Mouse (Mus musculus) kidney, postnatal 4 days (tissue): ENCODE data around the gene Vat1l.

Experiments
- DNase-seq, 2 experiments: peaks; one replicate each; pipeline ENCODE4 v3.0.0; 2021; ENCODE audit warnings: mixed read lengths in 2 of 2

Gene Vat1l

DNA sequence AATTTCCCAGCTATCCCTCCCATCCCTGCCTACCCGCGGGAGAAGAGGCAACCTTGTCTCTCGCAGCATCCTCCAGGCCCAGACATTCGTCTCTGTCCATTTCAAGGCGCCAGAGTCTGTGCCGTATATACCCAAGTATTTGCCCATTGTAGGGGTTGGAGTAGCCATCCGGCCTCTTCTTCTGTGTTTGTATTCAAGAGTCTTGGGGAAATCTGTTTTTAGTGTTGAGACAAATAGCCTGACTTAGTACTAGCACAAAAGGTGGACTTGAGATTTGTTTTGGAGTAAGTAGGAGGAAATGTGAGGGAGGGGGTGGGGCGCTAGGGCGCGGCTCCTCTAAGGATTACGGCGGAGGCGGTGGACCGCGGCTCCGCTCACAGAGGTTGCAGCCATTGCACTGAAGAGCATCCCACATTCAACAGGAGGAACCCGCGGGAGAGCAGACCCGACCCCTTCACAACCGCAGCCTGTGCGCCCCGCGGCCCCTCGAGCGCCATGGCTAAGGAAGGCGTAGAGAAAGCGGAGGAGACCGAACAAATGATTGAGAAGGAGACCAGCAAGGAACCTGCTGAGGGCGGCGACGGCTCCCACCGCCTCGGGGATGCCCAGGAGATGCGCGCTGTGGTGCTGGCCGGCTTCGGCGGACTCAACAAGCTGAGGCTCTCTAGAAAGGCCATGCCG, at the start of gene Vat1l:
Gene Vat1l (plus strand): TSS at position 392 of the 681 bp plus-strand sequence.
- peak; percentile 40 to 46 for DNase-seq

- no peak for DNase-seq
Observed at GRCm38 (mm10) chr8:114158586-114158985, 46.8 kb upstream of the Vat1l start.

DNA sequence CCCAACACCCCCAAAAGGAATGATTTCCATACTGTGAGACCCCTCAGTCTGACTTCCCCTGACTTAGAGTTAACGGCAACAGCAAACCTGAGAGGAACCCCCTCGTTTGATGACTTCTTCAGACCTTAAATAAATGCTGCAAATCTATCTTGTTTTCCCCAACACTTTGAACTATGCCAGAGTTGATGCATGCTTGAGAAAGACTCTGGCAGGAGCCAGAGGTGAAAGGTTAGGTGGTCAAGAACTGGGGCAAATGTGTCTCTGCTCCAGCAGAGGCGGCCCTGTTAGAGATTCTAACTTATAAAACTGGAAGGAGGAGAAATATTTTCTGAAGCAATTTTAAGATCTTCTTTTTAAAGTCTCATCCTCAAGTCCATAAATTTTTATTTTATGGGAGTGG, 45.7 kb upstream of the Vat1l start:
- no peak for DNase-seq

- DNase-seq, result no peak
Observed at GRCm38 (mm10) chr8:114163871-114164270, 41.5 kb upstream of the Vat1l start.

DNA sequence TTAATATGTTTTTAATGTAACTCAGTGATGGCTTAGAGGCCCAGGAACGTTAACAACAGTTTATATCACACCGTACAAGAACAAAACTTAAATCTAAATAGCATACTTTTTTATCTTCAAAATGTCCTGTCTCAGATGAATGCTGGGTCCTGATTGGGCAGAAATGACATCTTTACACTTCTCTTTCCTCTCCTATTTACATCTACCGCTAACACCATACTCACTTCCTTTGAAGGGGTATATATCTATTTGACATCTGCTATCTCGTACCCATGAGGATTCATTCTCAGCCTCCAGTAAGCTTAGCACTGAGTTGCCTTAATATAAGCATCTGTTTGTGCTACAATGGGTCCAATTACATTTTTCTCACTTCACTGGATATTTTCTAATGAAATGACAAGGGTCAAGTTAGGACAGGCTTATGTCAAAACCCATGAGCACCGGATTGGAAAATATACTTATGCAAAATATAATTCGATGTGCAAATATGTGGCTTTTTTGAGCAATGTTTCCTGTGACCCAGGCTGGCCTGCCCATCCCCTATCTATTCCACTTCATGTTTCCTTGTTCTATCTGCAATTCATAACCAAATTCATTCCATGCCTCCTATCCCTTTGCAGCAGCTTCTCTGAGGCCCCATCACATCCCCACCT, 40.8 kb upstream of the Vat1l start:
- DNase-seq, result no peak

DNA sequence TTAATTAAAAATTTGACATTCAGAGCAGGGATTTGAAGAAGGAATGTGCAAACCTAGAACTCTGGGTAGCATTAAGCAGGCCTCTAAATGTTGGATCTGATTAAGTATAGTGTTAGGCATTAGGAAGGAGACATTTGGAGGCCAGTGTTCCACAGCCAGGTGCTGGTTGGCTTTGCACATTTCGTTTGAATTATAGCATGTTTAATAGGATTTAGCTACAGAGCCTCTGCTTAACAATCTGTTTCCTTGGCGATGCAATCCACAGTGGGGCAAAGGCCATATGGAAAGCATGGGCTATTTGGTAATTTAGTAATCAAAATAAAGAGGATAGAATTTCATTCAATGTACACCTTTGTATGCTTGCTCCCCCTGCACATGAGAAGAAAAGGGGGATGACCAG, 39.7 kb upstream of the Vat1l start:
- DNase-seq, result no peak

- DNase-seq, result peak in 1 of 2 experiments; percentile 4
Observed at GRCm38 (mm10) chr8:114176721-114177120, 28.7 kb upstream of the Vat1l start.

GRCm38 (mm10) chr8:114193334-114193733, 12.1 kb upstream of the Vat1l start:
- DNase-seq, result no peak

DNA sequence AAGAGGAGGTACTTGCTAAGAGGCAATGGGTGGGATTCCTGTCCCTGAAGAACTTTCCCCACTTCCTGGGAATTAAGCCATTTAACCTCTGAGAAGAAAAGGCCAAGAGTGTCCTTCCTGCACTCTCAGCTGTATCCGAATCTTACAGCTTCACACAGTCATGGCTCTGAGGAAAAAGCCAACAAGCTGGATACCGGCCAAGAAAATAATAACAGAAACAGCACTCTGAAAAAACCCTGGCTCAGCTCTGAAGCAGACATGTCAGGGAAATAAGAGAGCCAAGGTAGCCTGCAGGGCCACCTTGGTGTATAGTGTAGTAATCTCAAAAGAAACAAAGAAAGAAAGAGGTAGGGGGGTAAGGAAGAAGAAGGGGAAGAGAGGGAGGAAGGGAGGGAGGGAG, 6.4 kb upstream of the Vat1l start:
- DNase-seq, result no peak

- DNase-seq, result no peak
Observed at GRCm38 (mm10) chr8:114206421-114206983, 1.1 kb downstream of the Vat1l start.

GRCm38 (mm10) chr8:114207026-114207425, 1.6 kb downstream of the Vat1l start:
- no peak for DNase-seq

GRCm38 (mm10) chr8:114220779-114221178, 15.4 kb downstream of the Vat1l start:
- DNase-seq, result no peak

DNA sequence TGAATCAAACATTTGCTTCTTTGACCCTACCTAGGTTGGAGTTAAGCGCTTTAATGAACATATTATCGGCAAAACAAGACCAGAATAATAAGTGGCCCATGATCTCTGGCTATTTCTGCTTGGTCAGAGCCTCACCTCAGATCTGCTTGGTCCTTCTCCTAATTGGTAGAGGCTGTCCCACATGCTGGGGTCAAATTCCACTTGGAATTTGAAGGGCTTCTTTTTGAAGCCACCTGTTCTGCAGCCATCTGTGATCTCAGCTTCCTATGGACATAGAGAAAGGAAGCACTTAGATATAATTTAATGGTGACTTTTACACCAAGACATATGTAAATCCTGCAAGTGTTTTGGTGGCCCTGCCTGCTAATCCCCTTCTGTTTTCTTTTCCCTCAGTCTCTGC, 16.6 kb downstream of the Vat1l start:
- no peak for DNase-seq

GRCm38 (mm10) chr8:114224001-114224400, 18.6 kb downstream of the Vat1l start:
- DNase-seq, result no peak

GRCm38 (mm10) chr8:114251321-114252065, 46.1 kb downstream of the Vat1l start:
- DNase-seq, result no peak

DNA sequence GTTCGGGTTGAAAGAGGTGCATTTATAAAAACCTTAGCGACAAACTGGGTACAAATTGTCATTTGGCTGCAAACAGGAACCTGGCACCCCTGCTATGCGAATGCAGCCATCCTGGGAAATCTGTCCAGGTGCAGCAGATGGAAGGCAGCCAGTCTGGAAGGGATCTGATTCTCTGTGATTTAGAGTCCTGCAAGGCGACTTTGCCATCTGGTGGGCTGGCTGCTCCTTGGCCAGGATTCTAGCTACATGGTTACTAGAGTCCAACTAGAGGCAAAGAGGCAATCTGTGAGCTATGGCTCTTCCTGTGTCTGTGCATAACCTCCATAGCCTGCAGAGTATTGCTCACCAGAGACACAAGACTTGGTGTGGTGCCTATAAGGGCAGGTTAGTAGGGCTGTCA, 53.3 kb downstream of the Vat1l start:
- DNase-seq, result no peak

DNA sequence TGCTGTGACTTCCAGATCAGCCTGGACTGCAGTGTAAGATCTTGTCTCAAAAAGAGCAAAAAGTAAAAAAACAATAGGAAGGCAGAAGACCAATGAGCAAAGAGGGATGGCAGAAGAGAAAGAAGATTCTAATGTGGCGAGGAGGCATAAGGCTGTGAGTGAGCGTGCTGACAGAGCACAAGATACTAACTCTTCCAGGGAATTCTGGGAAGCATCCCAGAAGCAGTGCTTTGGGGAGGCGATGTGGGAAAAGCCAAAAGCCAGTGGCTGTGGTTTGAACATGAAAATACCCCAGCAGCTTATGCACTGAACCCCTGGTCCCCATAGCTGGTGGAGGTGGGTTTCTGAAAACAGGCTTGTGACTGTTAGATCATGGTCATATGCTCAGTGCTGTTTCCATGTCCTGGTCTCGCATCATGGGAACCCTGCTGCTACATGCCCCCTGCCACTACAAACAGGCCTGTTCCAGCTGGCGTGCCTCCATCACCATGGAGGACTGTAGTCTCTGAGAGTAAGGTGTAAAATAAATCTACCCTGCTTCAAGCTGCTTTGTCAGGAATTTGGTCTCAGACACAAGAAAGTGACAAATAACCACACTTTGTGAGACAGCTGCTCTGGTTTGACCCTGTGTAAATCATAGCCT, 54.4 kb downstream of the Vat1l start:
- DNase-seq, result peak; percentile 3 to 4

GRCm38 (mm10) chr8:114262331-114262730, 56.9 kb downstream of the Vat1l start:
- DNase-seq, result no peak

DNA sequence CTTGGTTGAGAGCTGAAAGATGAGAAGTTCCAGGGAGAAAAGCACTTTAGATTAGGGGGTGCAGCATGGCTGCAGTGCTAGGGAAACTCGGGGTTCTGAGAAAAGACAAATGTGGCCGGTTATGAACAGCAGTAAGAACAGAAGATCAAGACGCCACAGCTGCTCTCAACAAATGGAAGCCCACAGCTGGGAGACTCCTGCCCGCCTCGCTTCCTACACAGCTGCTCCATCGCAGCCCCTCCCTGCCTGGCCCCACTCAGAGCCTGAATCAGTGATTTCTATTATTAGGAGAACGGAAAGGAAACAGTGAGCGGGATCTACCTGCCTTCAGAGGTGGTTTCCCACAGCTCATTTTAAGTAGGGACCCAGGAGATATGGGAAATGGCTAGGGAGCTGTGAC, 69.1 kb downstream of the Vat1l start:
- DNase-seq, result no peak

DNA sequence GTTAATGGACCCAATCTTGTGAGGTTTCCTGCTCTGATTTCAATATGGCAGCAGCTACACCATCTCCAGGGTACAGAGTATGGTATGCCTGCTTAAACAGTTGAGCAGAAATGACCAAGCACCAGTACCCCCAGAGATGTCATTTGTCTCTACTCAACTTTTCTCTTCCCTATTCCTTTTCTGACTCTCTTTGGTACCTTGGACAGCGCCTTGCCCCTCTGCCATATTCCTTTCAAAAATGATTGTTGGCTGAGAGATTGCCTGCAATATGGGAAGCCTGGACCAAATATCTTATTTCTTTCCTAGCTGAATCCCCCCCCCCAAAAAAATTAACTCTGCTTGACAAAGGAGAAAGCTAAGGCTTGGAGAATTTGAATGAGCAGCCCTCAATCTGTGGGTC, 75.7 kb downstream of the Vat1l start:
- peak; percentile 13 to 29 for DNase-seq

DNA sequence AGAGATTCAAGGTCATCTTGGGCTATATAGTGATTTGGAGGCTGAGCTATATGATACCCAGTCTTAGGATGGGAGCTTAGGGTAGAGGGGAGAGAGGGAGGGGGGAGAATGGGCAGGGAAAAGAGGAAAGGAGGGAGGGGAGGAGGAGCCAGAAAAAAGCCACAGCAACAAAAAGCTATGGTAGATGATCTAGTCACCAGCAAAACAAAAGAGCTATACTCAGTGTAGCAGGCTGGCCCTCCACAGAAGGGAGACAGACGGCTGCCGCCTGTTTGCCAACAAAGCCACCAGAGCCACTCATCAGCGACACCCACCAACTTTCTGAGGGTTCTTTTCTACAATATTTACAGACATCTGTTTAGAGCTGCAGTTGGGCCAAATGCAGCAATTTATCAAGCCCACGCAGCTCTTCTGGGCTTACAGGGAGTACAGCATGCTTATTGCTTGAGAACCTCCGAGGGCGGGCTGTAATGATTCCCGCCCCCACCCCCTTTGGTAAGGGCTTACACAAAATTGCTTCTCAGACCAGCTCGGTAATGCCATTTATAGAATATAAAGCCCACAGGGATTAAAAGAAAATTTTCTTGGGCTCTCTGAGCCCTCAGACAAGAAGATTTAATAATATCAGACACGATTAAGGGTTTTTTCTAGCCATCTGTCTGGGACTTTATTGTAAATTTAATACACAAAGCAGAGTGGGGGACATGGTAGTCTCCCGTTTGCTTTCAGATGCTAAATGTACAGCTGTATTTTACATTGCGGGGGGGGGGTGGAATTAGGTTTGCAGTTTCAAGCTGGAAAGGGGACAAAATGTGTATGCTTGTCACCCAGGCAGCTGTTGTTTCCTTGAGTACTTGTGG, 89.7 kb downstream of the Vat1l start:
- DNase-seq, result peak in 1 of 2 experiments; percentile 16

DNA sequence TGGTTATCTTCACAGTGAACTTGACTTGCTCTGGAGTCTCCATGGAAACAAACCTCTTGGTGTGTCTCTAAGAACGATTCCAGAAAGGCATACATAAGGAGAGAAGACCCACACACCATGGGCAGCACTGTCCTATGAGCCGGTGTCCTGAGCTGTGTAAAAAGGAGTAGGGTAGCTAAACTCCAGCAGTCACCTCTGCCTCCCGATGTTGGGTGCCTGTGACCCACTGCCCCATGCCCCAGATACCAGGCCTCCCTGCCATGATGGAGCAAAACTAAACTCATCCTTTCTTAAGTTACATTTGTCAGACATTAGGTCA, 90.3 kb downstream of the Vat1l start:
- no peak for DNase-seq
